Mouse (Mus musculus): ENCODE measurements around the gene Btbd17. TPM values are rescaled to one million over a fixed set of nuclear protein-coding genes. Genes with fewer than 3 reads are reported as not detected.

The Btbd17 gene
- polyA plus RNA-seq, 1 experiment from 2014 or later = 1.3 TPM

DNA sequence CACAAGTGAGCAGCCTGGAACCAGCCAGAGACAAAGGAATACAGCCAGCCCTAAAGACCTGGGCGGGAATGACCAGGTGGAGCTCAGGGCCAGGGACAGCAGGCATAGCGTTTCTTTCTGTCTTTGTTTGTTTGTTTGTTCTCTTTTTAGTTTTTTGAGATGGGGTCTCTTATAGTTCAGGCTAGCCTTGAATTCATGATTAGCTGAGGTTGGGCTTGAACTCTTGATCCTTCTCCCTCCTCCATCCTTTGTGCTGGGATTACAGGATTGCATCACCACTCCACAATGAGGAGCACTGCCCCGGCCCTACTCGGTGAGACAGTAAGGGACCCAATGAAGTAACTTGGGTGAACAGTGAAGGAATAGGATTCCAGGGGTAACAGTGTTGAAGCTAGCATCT is 1.1 kb downstream of the Btbd17 start:
- Histone ChIP-seq H3K4me1 (ENCODE audit: insufficient read depth) (peaks cover 3% of the 10 kb centered on the region; the same call in 1 of the 2 replicates), H3K9me3 (ENCODE audit: low read depth, low read length) (no peaks in the 10 kb centered on the region), H3K27me3 (ENCODE audit: insufficient read depth, low read length) (peaks cover 46% of the 10 kb centered on the region), H3K4me3 (ENCODE audit: low read depth, low read length) (no peak overlapping the region), H3K4me2 (no peak overlapping the region; the same call in 1 of the 2 replicates), H3K36me3 (ENCODE audit: insufficient read depth) (no peaks in the 10 kb centered on the region), H3K27ac (ENCODE audit: low read depth) (no peak overlapping the region), H3K9ac (no peak overlapping the region)
- no peak for ATAC-seq (ENCODE audit: insufficient read depth)
- 55% methylated on average over 4 of the region's 4 CpGs for WGBS
- DNase-seq = no peak
- no peak for TF ChIP-seq CTCF (IDR thresholded peaks at IDR 0.05; ENCODE audit: low read depth)

DNA sequence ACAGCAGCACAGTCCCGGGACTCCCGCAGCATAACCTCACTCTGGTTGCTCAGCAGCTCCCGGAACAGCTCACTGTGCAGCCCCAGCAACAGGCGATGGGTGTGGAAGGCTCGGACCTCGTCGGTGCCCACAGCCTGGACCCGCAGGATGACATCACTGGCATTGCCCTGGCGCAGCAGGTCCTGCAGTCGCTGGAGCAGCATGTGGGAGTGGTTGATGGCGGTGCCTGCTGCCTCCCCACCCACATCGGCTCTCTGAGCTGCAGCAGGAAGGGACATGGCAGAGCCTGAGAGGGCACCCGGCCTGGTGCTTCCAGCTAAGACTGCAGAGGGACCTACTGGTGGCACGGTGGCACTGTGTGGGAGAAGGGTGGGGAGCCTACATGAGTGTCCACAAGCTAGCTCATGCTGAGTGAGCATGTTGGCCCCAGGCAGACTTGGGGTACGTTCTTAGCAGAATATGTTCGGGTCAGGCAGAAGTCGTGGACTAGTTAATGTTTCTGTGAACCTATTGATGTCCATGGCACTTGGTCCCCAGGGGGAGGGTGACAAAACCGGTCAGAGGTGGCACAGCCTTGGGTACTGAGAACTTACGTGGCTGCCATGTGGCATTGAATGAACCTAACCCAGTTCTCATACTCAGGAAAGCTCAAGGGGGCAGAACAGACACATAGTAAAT is 1.7 kb downstream of the Btbd17 start:
- DNase-seq = no peak
- no peak for TF ChIP-seq CTCF (IDR thresholded peaks at IDR 0.05; ENCODE audit: low read depth)
- H3K4me1 ChIP-seq (ENCODE audit: insufficient read depth) = peaks cover 3% of the 10 kb centered on the region; the same call in 1 of the 2 replicates
- no peak overlapping the region for H3K9ac ChIP-seq
- ATAC-seq (ENCODE audit: insufficient read depth) = no peak
- H3K4me2 ChIP-seq = no peak overlapping the region
- peaks cover 53% of the 10 kb centered on the region for H3K27me3 ChIP-seq (ENCODE audit: insufficient read depth, low read length)
- no peak overlapping the region for H3K4me3 ChIP-seq (ENCODE audit: low read depth, low read length)
- H3K36me3 ChIP-seq (ENCODE audit: insufficient read depth) = no peaks in the 10 kb centered on the region
- H3K9me3 ChIP-seq (ENCODE audit: low read depth, low read length) = no peaks in the 10 kb centered on the region
- 68% methylated on average over 19 of the region's 19 CpGs for WGBS
- H3K27ac ChIP-seq (ENCODE audit: low read depth) = no peak overlapping the region

DNA sequence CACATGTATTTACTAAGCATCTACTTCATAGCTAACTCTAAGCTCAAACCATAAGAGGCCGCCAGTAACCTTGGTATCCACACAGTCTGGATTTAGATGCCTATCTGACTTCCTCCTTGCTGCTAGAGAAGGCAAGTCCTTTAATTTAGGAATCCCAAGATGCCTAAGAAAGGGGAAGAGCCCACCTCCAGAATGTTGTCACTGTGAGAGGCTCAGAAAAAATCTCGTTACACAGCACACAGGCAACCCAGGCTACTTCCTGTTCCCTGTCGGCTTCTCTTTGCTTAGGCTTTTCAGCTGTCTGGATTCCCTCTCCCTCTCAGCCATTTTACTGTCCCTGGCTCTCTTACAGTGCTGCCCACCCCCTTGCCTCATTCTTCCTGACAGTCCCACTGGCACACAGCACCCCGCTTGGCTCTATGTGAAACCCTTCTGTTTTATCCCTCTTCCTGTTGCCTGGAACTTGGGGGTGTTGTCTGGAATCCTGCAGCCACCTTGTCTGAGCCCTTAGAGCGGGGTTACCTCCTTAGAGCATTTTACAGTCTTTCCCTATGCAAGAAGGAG is 2.7 kb downstream of the Btbd17 start:
- no peak for TF ChIP-seq CTCF (IDR thresholded peaks at IDR 0.05; ENCODE audit: low read depth)
- ATAC-seq (ENCODE audit: insufficient read depth) (no peak), DNase-seq (no peak)
- 36% methylated on average over 5 of the region's 5 CpGs for WGBS
- H3K9ac ChIP-seq = no peak overlapping the region
- no peak overlapping the region for H3K4me3 ChIP-seq (ENCODE audit: low read depth, low read length)
- no peaks in the 10 kb centered on the region for H3K36me3 ChIP-seq (ENCODE audit: insufficient read depth)
- peaks cover 3% of the 10 kb centered on the region; the same call in 1 of the 2 replicates for H3K4me1 ChIP-seq (ENCODE audit: insufficient read depth)
- H3K27ac ChIP-seq (ENCODE audit: low read depth) = no peak overlapping the region
- no peaks in the 10 kb centered on the region for H3K9me3 ChIP-seq (ENCODE audit: low read depth, low read length)
- no peak overlapping the region for H3K4me2 ChIP-seq
- H3K27me3 ChIP-seq (ENCODE audit: insufficient read depth, low read length) = peaks cover 61% of the 10 kb centered on the region

DNA sequence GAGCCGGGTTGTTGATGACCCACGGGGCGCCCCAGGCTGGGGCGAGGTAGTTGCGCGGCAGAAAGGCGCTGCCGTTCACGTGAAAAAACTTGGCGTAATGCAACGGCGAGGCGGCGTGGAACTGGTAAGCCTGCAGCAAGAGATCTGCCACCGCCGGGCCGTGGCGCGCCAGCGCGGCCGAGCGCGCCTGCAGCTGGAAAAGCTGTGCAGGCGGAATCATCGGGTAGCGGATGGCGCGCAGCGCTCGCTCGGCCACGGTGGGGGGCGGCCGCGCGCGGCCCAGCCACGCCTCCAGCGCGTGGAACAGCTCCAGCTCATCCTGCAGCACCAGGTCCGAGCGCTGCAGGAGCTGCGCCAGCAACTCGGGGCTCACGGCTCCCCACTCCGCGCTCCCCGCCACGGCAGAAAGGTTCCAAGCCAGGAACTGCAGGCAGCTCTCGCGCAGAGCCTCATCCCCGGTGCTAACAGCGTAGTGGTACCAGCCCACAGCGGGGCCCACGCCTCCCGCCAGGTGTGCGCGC is 3.8 kb downstream of the Btbd17 start:
- H3K27me3 ChIP-seq (ENCODE audit: insufficient read depth, low read length) = peaks cover 72% of the 10 kb centered on the region
- peak overlapping the region; percentile 88 for H3K4me2 ChIP-seq
- ATAC-seq (ENCODE audit: insufficient read depth) = no peak; the same call in 1 of the 2 replicates
- H3K27ac ChIP-seq (ENCODE audit: low read depth) = no peak overlapping the region
- H3K9me3 ChIP-seq (ENCODE audit: low read depth, low read length) = no peaks in the 10 kb centered on the region
- H3K9ac ChIP-seq = peak overlapping the region; percentile 26
- H3K4me3 ChIP-seq (ENCODE audit: low read depth, low read length) = peak overlapping the region; percentile 44
- WGBS = under 1% methylated on average over 58 of the region's 59 CpGs
- TF ChIP-seq CTCF (IDR thresholded peaks at IDR 0.05; ENCODE audit: low read depth) = no peak
- H3K4me1 ChIP-seq (ENCODE audit: insufficient read depth) = peaks cover 3% of the 10 kb centered on the region; the same call in 1 of the 2 replicates
- peak; percentile 60 for DNase-seq
- H3K36me3 ChIP-seq (ENCODE audit: insufficient read depth) = no peaks in the 10 kb centered on the region

DNA sequence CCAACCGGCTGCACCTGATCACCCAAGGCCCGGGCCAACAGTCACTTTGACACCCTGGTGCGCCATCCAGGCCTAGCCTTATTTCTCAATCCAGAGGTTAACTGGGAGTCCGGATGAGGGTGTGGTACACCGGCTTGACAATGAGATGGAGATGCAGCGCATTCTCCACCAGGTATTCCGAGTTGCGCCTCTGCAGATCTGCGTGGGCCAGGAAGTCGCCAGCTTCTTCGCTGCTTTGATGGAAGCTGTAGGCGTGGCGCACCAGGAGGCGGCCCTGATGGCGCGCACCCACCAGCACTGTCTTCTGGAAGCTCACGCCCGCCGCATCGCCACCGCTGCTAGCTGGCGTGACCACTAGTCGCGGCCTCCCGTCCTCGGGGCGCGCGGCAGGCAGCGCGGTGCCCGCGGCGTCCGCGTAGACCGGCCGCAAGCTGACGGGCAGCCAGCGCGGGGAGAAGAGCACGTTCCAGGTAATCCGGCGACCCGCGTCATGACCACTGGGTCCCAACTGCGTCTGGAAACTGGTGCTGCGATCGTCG is 4.3 kb downstream of the Btbd17 start:
- Histone ChIP-seq H3K4me3 (ENCODE audit: low read depth, low read length) (peak overlapping the region; percentile 44), H3K27ac (ENCODE audit: low read depth) (no peak overlapping the region), H3K4me2 (peak overlapping the region; percentile 88), H3K27me3 (ENCODE audit: insufficient read depth, low read length) (peaks cover 77% of the 10 kb centered on the region), H3K9me3 (ENCODE audit: low read depth, low read length) (no peaks in the 10 kb centered on the region), H3K9ac (peak overlapping the region; percentile 26), H3K4me1 (ENCODE audit: insufficient read depth) (peaks cover 3% of the 10 kb centered on the region; the same call in 1 of the 2 replicates), H3K36me3 (ENCODE audit: insufficient read depth) (no peaks in the 10 kb centered on the region)
- DNase-seq (peak; percentile 17), ATAC-seq (ENCODE audit: insufficient read depth) (no peak)
- no peak for TF ChIP-seq CTCF (IDR thresholded peaks at IDR 0.05; ENCODE audit: low read depth)
- WGBS = 2% methylated on average over 50 of the region's 50 CpGs

DNA sequence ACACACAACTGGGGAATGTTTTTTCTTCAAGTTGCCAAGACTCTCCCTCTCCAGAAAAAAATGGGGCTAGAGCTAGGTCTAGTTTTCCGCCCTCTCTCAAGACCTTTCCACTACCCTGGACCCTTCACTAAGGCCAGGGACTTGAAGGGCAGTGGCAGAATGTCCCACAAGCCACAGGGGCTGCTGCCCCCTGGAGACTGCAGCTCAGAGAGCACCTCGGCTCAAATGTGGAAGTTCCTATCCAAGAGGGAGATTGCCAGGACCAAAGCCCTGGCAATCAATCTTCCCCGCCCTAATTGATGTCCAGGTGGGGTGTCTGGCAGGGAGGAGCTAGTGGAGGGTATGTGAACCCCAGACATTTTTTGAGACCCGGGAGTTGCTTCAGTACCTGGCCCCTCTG is 4.9 kb downstream of the Btbd17 start:
- Histone ChIP-seq H3K4me2 (no peak overlapping the region), H3K27me3 (ENCODE audit: insufficient read depth, low read length) (peaks cover 83% of the 10 kb centered on the region), H3K9me3 (ENCODE audit: low read depth, low read length) (no peaks in the 10 kb centered on the region), H3K9ac (no peak overlapping the region), H3K27ac (ENCODE audit: low read depth) (no peak overlapping the region), H3K4me3 (ENCODE audit: low read depth, low read length) (no peak overlapping the region), H3K36me3 (ENCODE audit: insufficient read depth) (no peaks in the 10 kb centered on the region), H3K4me1 (ENCODE audit: insufficient read depth) (peaks cover 3% of the 10 kb centered on the region; the same call in 1 of the 2 replicates)
- TF ChIP-seq CTCF (IDR thresholded peaks at IDR 0.05; ENCODE audit: low read depth) = peak; percentile 44
- DNase-seq = peak; percentile 40
- 23% methylated on average over 4 of the region's 4 CpGs for WGBS
- ATAC-seq (ENCODE audit: insufficient read depth) = no peak

DNA sequence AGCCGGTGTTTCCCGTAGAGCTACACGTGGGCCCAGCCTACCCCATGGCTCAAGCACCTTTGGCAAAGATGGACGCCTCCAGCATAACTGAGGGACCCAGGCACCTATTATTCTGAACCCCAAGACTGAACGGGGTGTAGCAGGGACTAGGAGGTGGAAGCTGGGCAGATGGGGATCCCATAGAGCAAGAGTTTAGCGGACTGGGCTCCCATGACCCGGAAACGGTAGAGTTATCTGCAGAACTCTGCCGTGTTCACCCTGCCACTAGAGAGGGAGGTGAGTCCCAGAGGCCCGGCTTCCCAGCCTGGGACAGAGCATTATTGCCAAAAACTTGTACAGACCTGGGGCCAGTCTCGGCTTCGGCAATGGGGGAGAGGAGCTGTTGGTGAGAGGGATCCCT is 5.6 kb downstream of the Btbd17 start:
- Histone ChIP-seq H3K27me3 (ENCODE audit: insufficient read depth, low read length) (peaks cover 89% of the 10 kb centered on the region), H3K27ac (ENCODE audit: low read depth) (no peak overlapping the region), H3K4me2 (no peak overlapping the region), H3K9ac (no peak overlapping the region), H3K4me1 (ENCODE audit: insufficient read depth) (peaks cover 3% of the 10 kb centered on the region; the same call in 1 of the 2 replicates), H3K4me3 (ENCODE audit: low read depth, low read length) (no peak overlapping the region), H3K9me3 (ENCODE audit: low read depth, low read length) (no peaks in the 10 kb centered on the region), H3K36me3 (ENCODE audit: insufficient read depth) (no peaks in the 10 kb centered on the region)
- DNase-seq (no peak), ATAC-seq (ENCODE audit: insufficient read depth) (no peak)
- no peak for TF ChIP-seq CTCF (IDR thresholded peaks at IDR 0.05; ENCODE audit: low read depth)
- WGBS = 62% methylated on average over 12 of the region's 12 CpGs
